Mouse (Mus musculus) cerebellum, adult 2 months (tissue): ENCODE data around the gene Apon. TPM values are rescaled to one million over a fixed set of nuclear protein-coding genes. Genes with fewer than 3 reads are reported as not detected.
"Not testable (repeated sequence)": the region's sequence is repeated elsewhere in the genome, so short reads cannot be mapped to it uniquely, and the experiment has no call there.

Experiments used
- DNase-seq, 2 experiments: peaks; one replicate each; pipeline ENCODE4 v3.0.0; 2021
- H3K27ac ChIP-seq: fragments of 200-500 bp; 2 replicates; pipeline ENCODE4 v1.5.1; 2012; ENCODE audit warnings: low read length, control low read depth, inconsistent platforms; ENCODE audit not compliant: insufficient read depth
- H3K27me3 ChIP-seq: fragments of 200-500 bp; 2 replicates; pipeline ENCODE4 v1.6.1; 2012; ENCODE audit warnings: inconsistent platforms, mild to moderate bottlenecking, low read length, moderate library complexity; ENCODE audit not compliant: control insufficient read depth, insufficient read depth
- H3K4me1 ChIP-seq: fragments of 200-500 bp; 2 replicates; pipeline ENCODE4 v1.6.1; 2011; ENCODE audit warnings: low read length; ENCODE audit not compliant: control insufficient read depth, insufficient read depth
- H3K4me3 ChIP-seq: fragments of 200-500 bp; replicated peaks from 2 replicates; pipeline ENCODE3; 2011; ENCODE audit warnings: mild to moderate bottlenecking, low read depth, low read length, control low read depth; ENCODE audit not compliant: insufficient read depth
- CTCF ChIP-seq: fragments of 200-500 bp; IDR thresholded peaks from 2 replicates; pipeline ENCODE4 v1.5.1; 2011; ENCODE audit warnings: low read depth, mild to moderate bottlenecking, control low read depth, low read length, moderate library complexity, borderline replicate concordance; ENCODE audit not compliant: insufficient read depth
- POLR2A ChIP-seq: fragments of 200-500 bp; IDR thresholded peaks from 2 replicates; pipeline ENCODE4 v1.6.1; 2011; ENCODE audit warnings: low read length, control low read depth, borderline replicate concordance; ENCODE audit not compliant: insufficient read depth
- WGBS: fragments of 180-500 bp; shearing (Covaris S2); methylation state at CpG from one replicate; pipeline ENCODE4 v1.1.7; 2018; 5-methylcytosine and 5-hydroxymethylcytosine counted together
- polyA plus RNA-seq: library from polyadenylated mRNA; depleted of rRNA; stranded (reverse); fragments of >200 nt; gene quantifications from 2 replicates; pipeline ENCODE4 v1.2.3, GENCODE M21; 2012

The Apon gene
- polyA plus RNA-seq, 1 experiment: not detected

DNA sequence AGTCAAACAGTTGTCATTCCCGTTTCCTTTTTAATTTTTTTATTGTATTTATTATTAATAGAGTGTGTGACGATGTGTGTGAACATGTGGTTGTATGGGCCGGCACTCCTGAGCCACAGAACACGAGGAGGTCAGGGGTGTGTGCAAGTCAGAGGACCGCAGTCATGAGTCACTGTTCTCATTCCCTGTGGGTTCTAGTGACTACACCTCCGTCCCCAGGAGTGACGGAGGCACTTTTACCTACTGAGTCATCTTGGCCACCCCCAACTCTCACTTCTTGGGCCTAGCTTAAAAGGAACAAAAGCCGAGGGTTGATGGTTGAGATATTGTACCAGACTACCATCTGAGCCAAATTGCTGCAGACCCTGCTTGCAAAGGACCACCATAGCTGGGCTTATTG lies 2.4 kb downstream of the Apon start:
- DNase-seq: no peak
- Histone ChIP-seq H3K27ac (no peak overlapping the region), H3K4me3 (no peak overlapping the region), H3K27me3 (no peaks in the 10 kb centered on the region), H3K4me1 (no peaks in the 10 kb centered on the region)
- no peak for TF ChIP-seq POLR2A
- WGBS: 91% methylated on average over 8 of the region's 8 CpGs

DNA sequence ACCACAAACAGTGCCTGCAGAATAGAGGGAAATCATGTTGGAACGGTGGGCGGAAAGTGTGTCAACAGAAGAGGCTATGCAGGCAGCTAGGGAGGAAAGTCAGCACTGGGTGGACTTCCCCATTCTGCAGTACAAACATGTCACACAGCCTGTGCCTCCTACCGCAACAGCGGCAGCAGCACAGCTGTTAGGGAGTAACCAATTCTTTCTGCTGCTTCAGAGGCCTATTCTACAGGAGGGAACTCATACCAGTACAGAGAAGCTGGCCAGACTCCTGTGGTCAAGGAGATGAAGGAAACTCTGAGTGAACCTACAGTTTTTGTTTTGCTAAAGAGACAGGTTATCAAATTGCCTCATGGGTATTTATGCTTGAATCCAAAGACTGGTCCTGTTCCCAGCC lies 5.1 kb downstream of the Apon start:
- H3K4me3 ChIP-seq: no peak overlapping the region
- H3K4me1 ChIP-seq: no peaks in the 10 kb centered on the region
- H3K27ac ChIP-seq: no peak overlapping the region
- no peak for TF ChIP-seq POLR2A
- no peak for TF ChIP-seq CTCF
- H3K27me3 ChIP-seq: no peaks in the 10 kb centered on the region
- DNase-seq: no peak
- WGBS: 80% methylated on average over 4 of the region's 4 CpGs

- H3K4me3 ChIP-seq: no peak overlapping the region
- H3K27ac ChIP-seq: no peak overlapping the region
- TF ChIP-seq POLR2A: no peak
- TF ChIP-seq CTCF: no peak
- no peaks in the 10 kb centered on the region for H3K4me1 ChIP-seq
- no peaks in the 10 kb centered on the region for H3K27me3 ChIP-seq
- 87% methylated on average over 5 of the region's 5 CpGs for WGBS
- DNase-seq: no peak
Measured at GRCm38 (mm10) chr10:128259946-128260345, 6.0 kb downstream of the Apon start.

DNA sequence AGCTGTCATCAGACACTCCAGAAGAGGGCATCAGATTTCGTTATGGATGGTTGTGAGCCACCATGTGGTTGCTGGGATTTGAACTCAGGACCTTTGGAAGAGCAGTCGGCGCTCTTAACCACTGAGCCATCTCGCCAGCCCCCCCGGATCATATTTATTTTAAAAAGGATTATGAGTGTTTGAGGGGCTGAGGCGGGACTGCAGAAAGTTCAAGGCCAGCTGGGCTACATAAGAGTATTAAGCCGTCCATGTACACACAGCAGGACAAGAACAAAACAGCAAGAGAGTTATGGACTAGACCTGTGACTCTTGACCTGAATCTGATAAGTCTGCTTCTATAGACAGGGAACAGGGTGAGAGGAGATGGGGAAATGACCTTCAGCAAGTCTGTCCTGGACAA lies 6.5 kb downstream of the Apon start:
- H3K4me3 ChIP-seq, H3K4me1 ChIP-seq, H3K27ac ChIP-seq, H3K27me3 ChIP-seq, DNase-seq: not testable (repeated sequence)
- 87% methylated on average over 7 of the region's 7 CpGs for WGBS

- TF ChIP-seq CTCF (no peak), POLR2A (no peak)
- 82% methylated on average over 22 of the region's 22 CpGs for WGBS
- DNase-seq: peak in 1 of 2 experiments; percentile 39
- Histone ChIP-seq H3K4me1 (no peaks in the 10 kb centered on the region), H3K27ac (no peak overlapping the region), H3K27me3 (no peaks in the 10 kb centered on the region), H3K4me3 (no peak overlapping the region)
Measured at GRCm38 (mm10) chr10:128262300-128262699, 8.4 kb downstream of the Apon start.

DNA sequence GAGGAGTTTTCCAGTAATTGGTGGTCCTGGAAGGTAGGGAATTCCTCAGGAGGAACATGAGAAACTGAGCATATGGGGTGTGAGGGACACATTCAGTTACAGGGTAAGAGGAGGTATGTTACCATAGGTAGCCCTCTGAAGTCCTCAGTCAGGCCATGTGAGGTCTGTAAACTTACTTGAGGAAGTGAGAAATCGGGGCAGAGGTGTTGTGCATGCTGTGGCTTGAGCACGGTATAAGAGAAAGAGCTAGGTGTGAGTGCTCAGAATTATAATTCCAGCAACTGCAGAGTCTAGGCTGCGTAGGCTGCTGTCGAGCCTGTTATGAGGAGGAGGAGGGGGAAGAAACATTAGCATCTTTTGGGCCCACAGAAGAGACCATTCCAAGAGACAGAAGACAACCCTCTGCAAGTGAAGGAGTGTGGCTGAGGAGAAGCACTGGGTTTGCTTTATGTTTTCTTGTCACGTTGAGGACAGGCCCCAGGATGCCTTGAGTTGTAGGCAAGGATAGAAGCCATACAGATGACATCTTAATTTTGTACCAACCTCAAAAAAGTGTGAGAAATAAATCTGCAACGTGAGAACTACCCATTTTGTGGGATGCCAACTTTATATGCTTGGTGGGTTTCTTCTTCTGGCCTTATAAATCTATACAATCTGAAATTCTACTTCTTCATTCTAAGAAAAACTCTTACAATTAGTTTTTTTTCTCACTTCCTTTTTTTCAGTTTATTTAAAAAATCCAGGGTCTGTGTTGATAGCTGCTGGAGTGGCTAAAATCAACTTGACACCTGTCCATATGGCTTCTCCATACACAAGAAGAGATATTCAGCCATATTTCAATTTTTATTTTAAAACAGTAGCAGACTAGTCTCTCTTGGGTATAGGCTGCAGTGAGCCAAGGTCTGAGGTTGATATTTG lies 9.8 kb downstream of the Apon start:
- no peak for TF ChIP-seq CTCF
- no peak for TF ChIP-seq POLR2A
- DNase-seq: no peak
- no peak overlapping the region for H3K27ac ChIP-seq
- WGBS: 69% methylated on average over 6 of the region's 6 CpGs
- H3K4me3 ChIP-seq: no peak overlapping the region
- H3K4me1 ChIP-seq: no peaks in the 10 kb centered on the region
- H3K27me3 ChIP-seq: no peaks in the 10 kb centered on the region

GRCm38 (mm10) chr10:128268371-128268770 lies 14.5 kb downstream of the Apon start, which contains the start of gene Apof:
Gene Apof (plus strand): TSS chr10:128268671.
- peaks cover 5% of the 10 kb centered on the region; the same call in 1 of the 2 replicates for H3K4me1 ChIP-seq
- 88% methylated on average over 6 of the region's 6 CpGs for WGBS
- TF ChIP-seq POLR2A (no peak), CTCF (no peak)
- H3K27me3 ChIP-seq: no peaks in the 10 kb centered on the region
- H3K4me3 ChIP-seq: no peak within 1 kb of the TSS
- DNase-seq: no peak
- H3K27ac ChIP-seq: no peak within 1 kb of the TSS

GRCm38 (mm10) chr10:128269206-128269910 lies 15.5 kb downstream of the Apon start:
- Histone ChIP-seq H3K27me3 (no peaks in the 10 kb centered on the region), H3K4me3 (no peak overlapping the region), H3K4me1 (peaks cover 5% of the 10 kb centered on the region; the same call in 1 of the 2 replicates), H3K27ac (no peak overlapping the region)
- TF ChIP-seq CTCF (no peak), POLR2A (no peak)
- 91% methylated on average over 16 of the region's 16 CpGs for WGBS
- no peak for DNase-seq
